Mouse (Mus musculus) hindbrain, embryonic 10.5 days (tissue): ENCODE measurements around the gene Nmnat2. TPM values are rescaled to one million over a fixed set of nuclear protein-coding genes. Genes with fewer than 3 reads are reported as not detected.
A peak's percentile ranks its signal among the peaks of the same experiment; 100 is the strongest.

Experiments used
- DNase-seq: peaks from one replicate; pipeline ENCODE4 v3.0.0-alpha.2; 2017; ENCODE audit warnings: low spot score
- H3K27ac ChIP-seq: fragments of 300-500 bp; sonication (generic); 2 replicates; pipeline ENCODE4 v1.5.1; 2016; ENCODE audit warnings: mild to moderate bottlenecking, moderate library complexity
- H3K27me3 ChIP-seq: fragments of 300-500 bp; sonication (generic); 2 replicates; pipeline ENCODE4 v1.6.1; 2016; ENCODE audit warnings: mild to moderate bottlenecking; ENCODE audit not compliant: poor library complexity, insufficient read depth, severe bottlenecking
- H3K36me3 ChIP-seq: fragments of 300-500 bp; sonication (generic); 2 replicates; pipeline ENCODE4 v1.6.1; 2016; ENCODE audit warnings: mild to moderate bottlenecking, moderate library complexity
- H3K4me1 ChIP-seq: fragments of 300-500 bp; sonication (generic); replicated peaks from 2 replicates; pipeline ENCODE4 v1.6.1; 2016; ENCODE audit warnings: mild to moderate bottlenecking
- H3K4me3 ChIP-seq: fragments of 300-500 bp; sonication (generic); 2 replicates; pipeline ENCODE4 v1.5.1; 2016; ENCODE audit warnings: mild to moderate bottlenecking, moderate library complexity
- H3K9me3 ChIP-seq: fragments of 300-500 bp; sonication (generic); 2 replicates; pipeline ENCODE4 v1.6.1; 2016; ENCODE audit warnings: mild to moderate bottlenecking, moderate library complexity
- WGBS: fragments of 180-500 bp; shearing (Covaris S2); methylation state at CpG from one replicate; pipeline ENCODE4 v1.1.7; 2016; 5-methylcytosine and 5-hydroxymethylcytosine counted together
- polyA plus RNA-seq: library from polyadenylated mRNA; unstranded; fragments of >200 nt; fragmentation: Nextera tagmentation; extraction: Ambion mirVana; gene quantifications from 2 replicates; pipeline ENCODE4 v1.2.1, GENCODE M21; 2016

The Nmnat2 gene
- polyA plus RNA-seq, 1 experiment from 2014 or later, result 20.6 TPM

DNA sequence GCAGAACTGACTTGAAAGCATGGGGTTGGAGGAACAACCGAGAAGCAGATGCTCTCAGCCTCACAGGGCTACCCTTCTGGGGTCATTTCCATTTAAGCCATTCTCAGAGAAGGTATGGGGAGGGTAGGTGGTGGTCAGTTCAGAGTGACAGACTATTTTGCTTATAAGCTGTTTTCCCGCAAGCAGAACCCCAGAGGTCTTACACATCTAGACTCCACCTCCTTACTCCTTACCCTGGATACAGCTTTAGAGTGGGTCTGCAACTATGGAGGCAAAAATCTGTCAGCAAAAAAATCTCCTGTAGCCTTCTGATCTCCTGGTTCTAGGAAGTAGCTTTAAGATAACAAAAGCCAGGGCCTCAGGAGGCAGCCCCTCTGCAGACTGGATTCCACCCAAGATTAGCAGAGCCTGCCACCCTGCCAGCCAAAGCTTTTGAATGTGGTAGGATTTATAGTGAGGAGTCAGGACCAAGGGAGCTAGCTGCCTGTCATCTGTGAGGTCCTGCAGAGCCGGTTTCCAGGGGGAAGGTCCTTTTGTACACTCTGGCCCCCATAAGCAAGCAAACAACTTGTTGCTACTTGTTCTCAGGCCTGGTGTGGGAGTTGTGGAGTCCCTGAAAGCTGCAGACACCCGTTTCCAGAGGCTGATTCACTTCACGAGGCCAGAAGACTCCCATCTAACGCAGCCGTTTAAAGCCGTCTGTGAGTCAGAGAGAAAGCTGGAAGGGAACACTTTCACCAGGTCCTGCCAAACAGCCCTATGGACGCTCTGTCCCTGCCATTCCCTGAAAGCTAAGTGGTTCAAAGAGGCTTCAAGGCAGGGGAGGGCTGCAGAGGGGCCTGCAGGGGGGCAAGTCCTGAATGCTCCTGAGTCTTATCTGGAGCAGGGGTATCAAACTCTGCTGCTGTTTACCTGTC lies 179.3 kb downstream of the Nmnat2 start:
- peaks cover 37% of the 10 kb centered on the region for H3K4me1 ChIP-seq
- H3K27ac ChIP-seq, result peak overlapping the region; percentile 81
- H3K36me3 ChIP-seq, result no peaks in the 10 kb centered on the region
- H3K9me3 ChIP-seq, result no peaks in the 10 kb centered on the region
- H3K27me3 ChIP-seq, result no peaks in the 10 kb centered on the region
- DNase-seq, result peak; percentile 10
- no peak overlapping the region for H3K4me3 ChIP-seq
- WGBS, result 25% methylated on average over 9 of the region's 9 CpGs

DNA sequence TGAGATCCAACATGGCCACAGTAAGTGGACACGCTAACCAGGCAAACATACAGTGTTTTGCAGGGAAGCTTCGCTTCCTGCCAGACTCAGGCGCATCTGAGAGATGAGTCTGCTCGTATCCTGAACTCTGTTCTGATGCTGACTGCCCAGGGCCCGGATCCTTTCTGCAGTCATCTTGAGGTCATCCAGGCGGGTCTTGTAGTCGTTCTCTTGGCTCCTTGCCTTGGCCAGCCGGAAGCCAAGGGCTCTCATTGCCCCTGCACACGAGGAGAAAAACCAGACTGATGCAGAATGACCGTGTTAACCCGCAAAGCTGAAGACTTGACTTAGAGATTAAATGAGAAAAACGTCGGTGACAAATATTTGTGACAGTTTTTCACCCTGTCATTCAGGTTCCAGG lies 181.9 kb downstream of the Nmnat2 start:
- Histone ChIP-seq H3K27ac (no peak overlapping the region; the same call in 1 of the 2 replicates), H3K4me1 (peaks cover 42% of the 10 kb centered on the region), H3K27me3 (no peaks in the 10 kb centered on the region), H3K36me3 (no peaks in the 10 kb centered on the region), H3K9me3 (no peaks in the 10 kb centered on the region), H3K4me3 (no peak overlapping the region)
- WGBS, result 89% methylated on average over 13 of the region's 13 CpGs
- no peak for DNase-seq

DNA sequence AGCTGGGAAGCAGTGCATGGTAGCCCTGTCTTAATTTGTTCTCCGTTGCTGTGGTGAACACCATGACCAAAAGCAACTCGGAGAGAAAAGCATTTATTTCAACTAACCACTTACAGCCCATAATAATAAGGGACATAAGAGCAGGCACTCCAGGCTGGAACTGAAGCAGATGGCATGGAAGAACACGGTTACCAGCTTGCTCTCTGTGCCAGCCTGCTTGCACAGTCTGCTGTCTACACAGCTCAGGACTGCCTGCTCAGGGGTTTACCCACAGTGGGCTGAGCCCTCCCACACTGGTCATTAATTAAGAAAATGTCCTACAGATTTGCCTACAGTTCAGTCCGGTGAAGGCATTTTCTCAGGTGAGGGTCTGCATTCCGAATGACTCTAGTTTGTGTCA lies 183.7 kb downstream of the Nmnat2 start:
- no peak overlapping the region for H3K4me3 ChIP-seq
- H3K4me1 ChIP-seq, result peaks cover 33% of the 10 kb centered on the region
- no peak overlapping the region for H3K27ac ChIP-seq
- no peaks in the 10 kb centered on the region for H3K36me3 ChIP-seq
- H3K27me3 ChIP-seq, result no peaks in the 10 kb centered on the region
- H3K9me3 ChIP-seq, result no peaks in the 10 kb centered on the region
- WGBS, result 75% methylated on average over 5 of the region's 5 CpGs
- no peak for DNase-seq

DNA sequence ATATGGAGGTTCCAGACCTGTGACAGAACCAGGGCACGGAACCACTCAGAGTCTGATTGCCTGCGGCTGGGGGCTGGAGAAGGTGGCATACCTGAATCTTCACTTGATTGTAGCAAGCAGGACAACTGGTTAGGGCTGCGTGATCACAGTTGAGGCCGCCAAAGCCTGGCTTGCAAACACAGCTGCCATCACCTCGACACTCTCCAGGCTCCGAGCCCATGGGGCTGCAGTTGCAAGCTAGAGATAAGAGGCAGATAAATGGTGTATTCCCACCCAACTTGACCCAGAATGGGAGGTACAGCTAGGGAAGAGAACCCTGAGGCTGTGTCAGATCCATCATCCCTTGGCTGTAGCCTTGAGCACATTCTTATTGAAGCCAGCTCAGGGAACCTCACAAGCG lies 184.8 kb downstream of the Nmnat2 start:
- no peaks in the 10 kb centered on the region for H3K9me3 ChIP-seq
- no peak overlapping the region for H3K4me3 ChIP-seq
- 84% methylated on average over 7 of the region's 7 CpGs for WGBS
- H3K27ac ChIP-seq, result no peak overlapping the region
- H3K36me3 ChIP-seq, result no peaks in the 10 kb centered on the region
- no peaks in the 10 kb centered on the region for H3K27me3 ChIP-seq
- H3K4me1 ChIP-seq, result peaks cover 31% of the 10 kb centered on the region
- no peak for DNase-seq

DNA sequence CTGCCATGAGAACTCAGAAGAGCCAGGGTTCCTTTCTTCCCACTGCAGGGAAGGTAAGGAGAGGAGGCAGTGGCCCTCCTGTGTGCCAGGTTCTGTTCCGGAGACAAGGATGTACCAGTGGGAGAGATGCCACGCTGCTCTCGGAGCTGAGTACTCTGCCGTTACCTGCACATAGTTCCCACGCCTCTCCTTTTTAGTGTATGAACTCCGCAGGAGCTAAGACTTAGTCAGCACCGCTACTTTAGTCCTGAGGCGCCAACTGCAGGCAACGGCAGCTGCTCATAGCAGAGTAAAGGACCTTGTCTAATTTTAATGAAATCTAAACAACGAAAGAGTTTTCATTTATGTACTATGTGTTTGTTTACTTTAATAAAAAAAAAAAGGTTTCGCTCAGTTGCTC lies 185.5 kb downstream of the Nmnat2 start:
- H3K9me3 ChIP-seq, result no peaks in the 10 kb centered on the region
- no peak overlapping the region; the same call in 1 of the 2 replicates for H3K27ac ChIP-seq
- 85% methylated on average over 11 of the region's 11 CpGs for WGBS
- no peak for DNase-seq
- H3K4me1 ChIP-seq, result peaks cover 25% of the 10 kb centered on the region
- no peaks in the 10 kb centered on the region for H3K27me3 ChIP-seq
- no peaks in the 10 kb centered on the region for H3K36me3 ChIP-seq
- no peak overlapping the region for H3K4me3 ChIP-seq

DNA sequence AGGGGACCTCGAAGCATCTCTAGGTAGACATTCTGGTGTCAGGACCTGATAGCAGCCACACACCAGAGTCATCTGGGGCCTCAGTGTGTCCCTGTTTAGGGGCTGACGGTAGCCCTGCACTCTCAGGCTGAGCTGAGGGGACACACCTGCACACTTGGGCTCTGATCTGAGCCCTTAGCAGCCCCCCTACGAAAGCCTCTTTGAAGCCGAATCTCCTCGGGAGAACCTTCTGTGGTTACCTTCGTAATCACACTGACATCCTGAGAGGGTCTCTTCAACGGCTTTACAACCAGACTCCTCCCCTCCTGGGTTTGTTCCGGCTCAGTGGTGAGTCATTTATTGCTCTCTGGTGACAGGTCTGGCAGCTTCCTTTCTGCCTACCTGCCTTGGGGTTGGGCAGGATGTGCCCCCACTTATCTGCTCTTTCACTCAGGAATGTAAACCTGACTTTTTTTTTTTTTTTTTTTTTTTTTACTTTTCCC lies 186.0 kb downstream of the Nmnat2 start:
- no peaks in the 10 kb centered on the region for H3K9me3 ChIP-seq
- H3K4me1 ChIP-seq, result peaks cover 25% of the 10 kb centered on the region
- no peak overlapping the region; the same call in 1 of the 2 replicates for H3K27ac ChIP-seq
- no peaks in the 10 kb centered on the region for H3K36me3 ChIP-seq
- no peaks in the 10 kb centered on the region for H3K27me3 ChIP-seq
- no peak overlapping the region for H3K4me3 ChIP-seq
- no peak for DNase-seq
- 45% methylated on average over 8 of the region's 8 CpGs for WGBS

DNA sequence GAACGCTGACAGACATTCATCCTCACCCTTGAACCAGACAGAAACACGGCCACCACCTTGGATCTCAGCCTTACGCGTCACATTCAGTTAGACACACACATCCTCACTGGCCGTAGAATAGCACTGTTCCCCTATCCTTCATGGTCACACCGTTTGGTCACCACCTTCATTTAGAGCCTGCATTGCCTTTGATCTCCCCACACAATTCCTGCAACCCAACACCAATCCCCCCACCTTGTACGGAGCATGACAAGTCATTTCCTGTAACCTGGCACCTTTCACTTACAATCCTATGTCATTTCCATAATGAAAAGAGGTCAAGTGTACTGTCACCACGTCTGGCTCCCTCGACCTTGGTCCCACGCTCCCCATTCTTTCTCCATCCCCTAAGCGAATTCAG lies 189.2 kb downstream of the Nmnat2 start:
- 83% methylated on average over 11 of the region's 11 CpGs for WGBS
- H3K4me1 ChIP-seq, result peaks cover 20% of the 10 kb centered on the region
- no peak overlapping the region for H3K27ac ChIP-seq
- H3K4me3 ChIP-seq, result no peak overlapping the region
- H3K27me3 ChIP-seq, result no peaks in the 10 kb centered on the region
- H3K36me3 ChIP-seq, result no peaks in the 10 kb centered on the region
- DNase-seq, result no peak
- H3K9me3 ChIP-seq, result no peaks in the 10 kb centered on the region

DNA sequence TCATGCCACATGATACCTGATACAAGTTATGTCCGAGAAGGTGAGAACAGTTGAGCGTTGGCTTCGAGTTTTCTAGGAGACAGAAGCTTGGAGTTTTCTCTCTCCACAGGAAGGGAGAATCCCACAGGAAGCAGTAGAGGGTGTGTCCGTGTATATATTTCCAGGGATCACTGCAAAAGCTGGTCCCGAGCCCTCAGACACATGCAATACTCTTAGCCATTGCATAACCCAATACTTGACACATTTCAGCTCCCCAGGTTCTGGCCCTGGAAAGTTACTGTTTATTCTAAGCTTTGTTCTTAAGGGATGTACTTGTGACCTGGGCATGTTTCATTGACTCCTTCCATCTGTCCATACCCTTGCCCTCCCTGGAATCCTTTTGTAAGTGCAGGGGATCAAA lies 191.0 kb downstream of the Nmnat2 start:
- no peak for DNase-seq
- Histone ChIP-seq H3K4me1 (peaks cover 22% of the 10 kb centered on the region), H3K4me3 (no peak overlapping the region), H3K9me3 (no peaks in the 10 kb centered on the region), H3K27me3 (no peaks in the 10 kb centered on the region), H3K36me3 (no peaks in the 10 kb centered on the region), H3K27ac (0 out of 2 replicates have a peak overlapping the region, but pooled peaks have one; percentile 5)
- WGBS, result 84% methylated on average over 5 of the region's 5 CpGs

DNA sequence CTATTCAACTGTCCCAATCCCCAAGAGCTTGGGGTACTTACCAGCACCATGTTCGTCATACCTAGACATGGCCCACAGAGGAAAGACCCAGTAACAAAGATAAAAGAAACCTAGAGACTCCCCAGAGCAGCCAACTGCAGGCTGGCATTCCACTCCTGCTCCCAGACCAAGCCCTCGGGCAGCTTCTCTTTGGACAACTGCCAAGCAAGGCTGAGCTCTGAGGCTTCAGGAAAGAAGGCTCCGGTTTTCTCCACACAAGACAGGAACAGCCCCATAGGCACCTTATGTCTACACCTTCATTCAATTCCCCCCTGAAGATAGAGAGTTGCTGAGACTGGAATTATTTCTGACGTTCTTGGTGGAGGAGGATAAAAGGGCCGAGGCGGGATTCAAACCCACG lies 197.8 kb downstream of the Nmnat2 start:
- no peak for DNase-seq
- WGBS, result 88% methylated on average over 7 of the region's 7 CpGs
- H3K4me3 ChIP-seq, result no peak overlapping the region
- H3K27me3 ChIP-seq, result no peaks in the 10 kb centered on the region
- 0 out of 2 replicates have a peak, but pooled peaks cover 14% of the 10 kb centered on the region for H3K4me1 ChIP-seq
- H3K27ac ChIP-seq, result no peak overlapping the region
- no peaks in the 10 kb centered on the region for H3K9me3 ChIP-seq
- no peaks in the 10 kb centered on the region for H3K36me3 ChIP-seq

DNA sequence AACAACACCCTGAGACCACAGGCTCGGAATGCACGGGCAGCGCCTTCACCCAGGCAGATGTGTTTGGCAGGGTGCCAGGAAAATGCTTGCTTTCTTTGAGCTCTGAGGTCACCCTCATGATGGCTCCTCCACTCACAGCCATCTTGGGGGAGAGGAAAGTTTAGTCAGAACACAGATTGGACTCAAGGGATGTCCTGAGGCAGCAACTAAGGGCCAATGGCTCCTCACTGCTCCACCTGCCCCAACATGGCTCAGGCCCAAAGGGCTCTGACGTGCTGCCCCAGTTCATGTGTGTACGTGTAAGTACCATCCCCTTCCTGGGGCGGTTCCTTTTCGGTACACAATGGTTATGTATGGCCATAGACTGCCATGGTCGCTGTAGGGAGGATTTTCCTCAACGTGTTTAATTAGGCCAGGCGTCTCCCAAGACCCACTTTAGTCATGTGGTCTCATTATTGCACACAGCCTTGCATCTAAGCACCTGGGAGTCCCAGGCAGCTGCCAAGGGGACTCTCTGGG lies 198.9 kb downstream of the Nmnat2 start:
- WGBS, result 83% methylated on average over 10 of the region's 10 CpGs
- Histone ChIP-seq H3K27ac (peak overlapping the region; percentile 35; the same call in 1 of the 2 replicates), H3K9me3 (no peaks in the 10 kb centered on the region), H3K4me1 (0 out of 2 replicates have a peak, but pooled peaks cover 14% of the 10 kb centered on the region), H3K36me3 (no peaks in the 10 kb centered on the region), H3K4me3 (no peak overlapping the region), H3K27me3 (no peaks in the 10 kb centered on the region)
- no peak for DNase-seq

DNA sequence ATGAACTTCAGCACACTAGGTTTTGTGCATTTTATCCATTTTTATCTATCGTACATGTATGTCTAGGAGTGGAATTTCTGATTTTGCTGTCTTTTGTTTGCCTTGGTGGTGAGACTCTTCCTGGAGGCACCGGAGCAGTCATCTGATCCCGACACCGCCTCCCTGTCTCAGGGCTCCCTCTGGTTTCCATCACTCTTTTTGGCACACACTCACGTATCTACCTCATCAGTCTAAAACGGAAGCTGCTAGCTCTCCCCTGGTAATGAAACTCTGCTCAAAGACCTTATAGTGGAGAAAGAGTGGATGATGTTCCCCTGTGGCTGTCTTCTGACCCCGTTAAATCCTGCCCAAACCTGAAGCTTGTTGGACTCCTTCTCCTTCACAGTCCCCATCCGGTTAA lies 200.6 kb downstream of the Nmnat2 start:
- Histone ChIP-seq H3K36me3 (no peaks in the 10 kb centered on the region), H3K9me3 (no peaks in the 10 kb centered on the region), H3K4me3 (no peak overlapping the region), H3K27me3 (no peaks in the 10 kb centered on the region), H3K4me1 (0 out of 2 replicates have a peak, but pooled peaks cover 13% of the 10 kb centered on the region), H3K27ac (no peak overlapping the region)
- DNase-seq, result no peak
- 86% methylated on average over 8 of the region's 8 CpGs for WGBS

DNA sequence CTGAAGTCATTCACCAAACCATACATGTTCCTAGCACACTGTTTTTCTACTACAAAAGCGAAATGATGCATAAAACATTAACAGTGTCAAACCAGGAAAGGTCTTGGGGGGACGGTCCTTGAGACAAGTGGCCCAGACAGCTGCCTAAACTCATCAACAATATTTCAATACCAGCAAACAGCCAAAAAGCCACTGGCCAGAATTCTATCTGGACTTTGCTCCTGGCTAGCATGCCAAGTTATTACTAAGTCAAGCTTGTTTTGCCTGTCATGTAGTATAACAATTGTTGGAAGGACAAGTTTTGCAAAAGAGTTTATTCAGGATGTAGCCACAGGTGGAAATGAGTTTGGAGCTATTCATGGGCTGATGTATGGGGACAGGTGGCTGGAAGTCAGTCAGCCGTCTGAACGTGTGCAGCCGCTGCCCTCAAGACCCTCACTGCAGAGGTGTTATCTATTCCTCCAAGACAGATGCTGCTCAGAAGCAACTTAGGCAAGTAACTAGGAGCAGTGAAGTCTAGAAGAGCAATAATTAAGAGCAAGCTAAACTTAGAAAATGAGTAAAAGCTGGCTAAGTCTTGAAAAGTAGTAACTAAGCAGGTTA lies 202.3 kb downstream of the Nmnat2 start:
- 87% methylated on average over 5 of the region's 5 CpGs for WGBS
- H3K9me3 ChIP-seq, result no peaks in the 10 kb centered on the region
- no peak overlapping the region for H3K27ac ChIP-seq
- H3K4me1 ChIP-seq, result 0 out of 2 replicates have a peak, but pooled peaks cover 5% of the 10 kb centered on the region
- no peaks in the 10 kb centered on the region for H3K36me3 ChIP-seq
- no peak for DNase-seq
- H3K27me3 ChIP-seq, result no peaks in the 10 kb centered on the region
- no peak overlapping the region for H3K4me3 ChIP-seq

DNA sequence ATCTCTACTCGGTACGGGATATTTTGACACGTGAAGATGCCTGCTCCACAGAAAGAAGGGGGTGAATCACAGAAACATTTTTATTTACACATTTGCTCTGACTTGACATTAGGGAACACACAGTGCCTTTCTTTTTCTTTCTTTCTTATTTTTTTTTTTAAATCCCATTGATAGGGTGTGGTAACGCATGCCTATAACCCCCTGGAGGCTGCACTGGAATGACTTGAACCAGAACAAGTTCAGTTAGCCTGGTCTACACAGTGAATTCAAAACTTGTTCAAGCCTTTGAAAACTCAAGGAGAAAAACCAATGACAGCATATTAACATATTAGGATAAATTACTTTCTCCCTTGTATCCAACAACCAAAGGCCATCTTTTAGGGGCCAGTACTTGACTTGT lies 204.3 kb downstream of the Nmnat2 start:
- Histone ChIP-seq H3K27ac (no peak overlapping the region), H3K36me3 (no peaks in the 10 kb centered on the region), H3K4me1 (0 out of 2 replicates have a peak, but pooled peaks cover 3% of the 10 kb centered on the region), H3K27me3 (no peaks in the 10 kb centered on the region), H3K9me3 (no peaks in the 10 kb centered on the region), H3K4me3 (no peak overlapping the region)
- DNase-seq, result no peak
- 94% methylated on average over 4 of the region's 4 CpGs for WGBS
